Mouse (Mus musculus) spleen, adult 18-20 months (tissue): ENCODE data around the gene Slc7a5.

Experiments
- DNase-seq, 2 experiments: peaks; one replicate each; pipeline ENCODE4 v3.0.0; 2022; ENCODE audit warnings: mixed read lengths in 2 of 2

Slc7a5 gene

DNA sequence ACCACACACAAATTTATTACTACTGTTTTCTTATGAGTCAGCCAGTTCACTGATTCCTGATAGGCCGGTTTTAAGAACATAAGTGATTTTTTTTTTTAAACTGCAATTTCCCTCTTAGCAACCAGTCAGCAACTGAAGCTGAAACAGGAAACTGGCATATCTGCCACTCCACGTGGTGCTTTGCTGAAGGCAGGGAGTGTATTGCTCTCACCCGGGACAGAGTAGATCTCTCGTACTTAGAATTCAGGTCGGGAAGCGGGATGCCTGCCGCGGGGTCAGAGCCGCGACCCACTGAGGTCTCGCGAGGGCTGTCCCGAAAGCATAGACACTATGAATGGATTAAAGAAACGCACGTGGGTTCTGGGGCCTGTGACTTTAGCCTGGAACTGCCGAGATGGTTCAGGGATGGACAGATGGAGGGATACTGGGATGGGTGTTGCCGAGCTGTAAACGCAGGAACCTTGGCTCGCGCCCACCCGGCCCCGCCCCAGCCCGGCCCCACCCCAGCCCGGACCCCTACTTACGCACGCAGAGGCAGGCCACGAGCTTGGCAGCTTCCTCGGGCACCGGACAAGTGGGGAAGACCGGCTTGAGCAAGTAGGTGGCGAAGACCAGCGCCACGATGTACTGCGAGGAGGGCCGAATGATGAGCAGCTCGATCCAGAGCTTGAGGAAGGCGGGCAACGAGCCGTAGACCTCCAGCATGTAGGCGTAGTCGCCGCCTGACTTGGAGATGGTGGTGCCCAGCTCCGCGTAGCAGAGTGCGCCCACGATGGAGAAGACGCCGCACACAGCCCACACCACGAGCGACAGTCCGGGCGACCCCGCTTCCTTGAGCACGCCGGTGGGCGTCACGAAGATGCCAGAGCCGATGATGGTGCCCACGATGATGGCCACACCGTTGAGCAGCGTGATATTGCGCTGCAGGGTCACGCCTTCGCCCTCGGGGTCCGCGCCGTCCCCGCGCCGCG, 667 bp downstream of the Slc7a5 start:
- peak in 1 of 2 experiments; percentile 25 for DNase-seq

- no peak for DNase-seq
Observed at GRCm38 (mm10) chr8:121905864-121906263, 1.6 kb downstream of the Slc7a5 start.

DNA sequence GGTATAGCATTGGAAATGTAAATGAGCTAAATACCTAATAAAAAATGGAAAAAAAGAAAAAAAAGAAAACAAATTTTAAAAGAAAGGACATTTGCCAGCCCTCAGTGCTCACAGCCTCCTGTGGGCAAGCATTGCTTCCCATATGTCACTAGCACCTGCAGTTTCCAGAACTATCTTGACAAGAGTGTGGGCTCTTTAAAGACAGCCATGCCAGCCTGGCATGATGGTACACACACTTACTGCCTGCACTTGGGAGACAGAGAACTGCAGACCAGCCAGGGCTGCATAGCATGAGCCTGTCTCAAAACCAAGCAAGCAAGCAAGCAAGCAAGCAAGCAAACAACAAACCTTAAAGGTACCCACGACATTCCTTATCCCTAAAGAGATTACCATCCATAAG, 2.1 kb downstream of the Slc7a5 start:
- DNase-seq, result no peak

GRCm38 (mm10) chr8:121904999-121905398, 2.5 kb downstream of the Slc7a5 start:
- DNase-seq, result no peak

DNA sequence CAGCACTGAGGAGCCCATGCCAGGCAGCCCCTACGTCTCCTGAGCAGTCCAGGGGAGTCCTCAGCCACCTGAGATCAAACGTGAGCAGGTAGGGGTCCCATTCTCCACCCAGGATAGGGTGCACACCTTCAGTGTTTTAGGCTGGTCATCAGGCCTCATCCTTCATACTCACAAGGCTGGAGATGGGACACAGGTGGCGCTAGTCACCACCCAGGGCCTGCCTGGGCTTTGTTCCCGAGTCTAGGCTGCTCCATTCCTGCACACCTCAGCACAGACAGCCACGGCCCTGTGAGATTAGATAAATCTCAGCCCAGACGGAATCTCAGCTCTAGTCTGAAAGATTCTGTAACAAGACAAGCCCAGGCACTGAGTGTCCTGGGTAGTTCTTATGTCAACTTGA, 3.5 kb downstream of the Slc7a5 start:
- no peak for DNase-seq

DNA sequence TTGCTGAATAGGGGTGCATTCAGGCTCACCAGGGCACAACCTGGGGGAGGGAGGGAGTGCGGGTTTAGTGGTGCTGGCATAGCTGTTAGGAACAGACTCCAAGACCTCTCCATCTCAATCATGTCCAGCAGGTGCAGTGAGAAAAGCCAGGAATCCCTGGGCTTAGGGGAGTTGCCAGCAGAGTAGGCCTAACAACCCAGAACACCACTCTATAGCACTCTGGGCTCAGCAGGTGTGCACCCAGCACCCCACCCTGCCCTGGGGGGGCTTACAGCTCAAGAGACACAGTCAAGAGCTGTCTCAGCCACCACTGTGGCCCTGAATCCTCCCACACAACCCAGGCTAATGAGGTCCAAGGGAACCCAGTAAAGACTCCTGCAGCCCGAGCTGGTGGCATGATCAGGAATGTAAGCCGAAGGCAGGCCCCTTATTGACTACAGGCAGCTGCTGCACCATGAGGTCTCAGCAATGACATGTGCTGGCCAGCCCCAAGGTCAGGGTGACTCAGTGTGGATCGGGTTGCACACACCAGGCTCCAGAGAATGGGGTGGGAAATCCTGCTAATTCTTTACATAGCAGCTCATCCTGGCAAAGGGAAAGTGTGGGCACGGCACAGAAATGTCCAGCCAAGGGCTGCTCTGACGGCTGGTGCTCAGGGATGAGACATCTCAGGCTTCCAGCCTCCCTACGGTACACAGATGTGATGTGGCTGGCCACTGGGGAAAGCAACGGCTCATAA, 5.8 kb downstream of the Slc7a5 start:
- no peak for DNase-seq

- DNase-seq, result no peak
Observed at GRCm38 (mm10) chr8:121899180-121900044, 8.1 kb downstream of the Slc7a5 start.

- peak in 1 of 2 experiments; percentile 17 for DNase-seq
Observed at GRCm38 (mm10) chr8:121898401-121898931, 9.0 kb downstream of the Slc7a5 start.

- DNase-seq, result no peak
Observed at GRCm38 (mm10) chr8:121897871-121898381, 9.6 kb downstream of the Slc7a5 start.

GRCm38 (mm10) chr8:121897205-121897604, 10.3 kb downstream of the Slc7a5 start:
- no peak for DNase-seq

GRCm38 (mm10) chr8:121896476-121897145, 10.9 kb downstream of the Slc7a5 start:
- DNase-seq, result no peak

- DNase-seq, result no peak
Observed at GRCm38 (mm10) chr8:121895910-121896309, 11.6 kb downstream of the Slc7a5 start.

- DNase-seq, result no peak
Observed at GRCm38 (mm10) chr8:121892875-121893274, 14.6 kb downstream of the Slc7a5 start.

DNA sequence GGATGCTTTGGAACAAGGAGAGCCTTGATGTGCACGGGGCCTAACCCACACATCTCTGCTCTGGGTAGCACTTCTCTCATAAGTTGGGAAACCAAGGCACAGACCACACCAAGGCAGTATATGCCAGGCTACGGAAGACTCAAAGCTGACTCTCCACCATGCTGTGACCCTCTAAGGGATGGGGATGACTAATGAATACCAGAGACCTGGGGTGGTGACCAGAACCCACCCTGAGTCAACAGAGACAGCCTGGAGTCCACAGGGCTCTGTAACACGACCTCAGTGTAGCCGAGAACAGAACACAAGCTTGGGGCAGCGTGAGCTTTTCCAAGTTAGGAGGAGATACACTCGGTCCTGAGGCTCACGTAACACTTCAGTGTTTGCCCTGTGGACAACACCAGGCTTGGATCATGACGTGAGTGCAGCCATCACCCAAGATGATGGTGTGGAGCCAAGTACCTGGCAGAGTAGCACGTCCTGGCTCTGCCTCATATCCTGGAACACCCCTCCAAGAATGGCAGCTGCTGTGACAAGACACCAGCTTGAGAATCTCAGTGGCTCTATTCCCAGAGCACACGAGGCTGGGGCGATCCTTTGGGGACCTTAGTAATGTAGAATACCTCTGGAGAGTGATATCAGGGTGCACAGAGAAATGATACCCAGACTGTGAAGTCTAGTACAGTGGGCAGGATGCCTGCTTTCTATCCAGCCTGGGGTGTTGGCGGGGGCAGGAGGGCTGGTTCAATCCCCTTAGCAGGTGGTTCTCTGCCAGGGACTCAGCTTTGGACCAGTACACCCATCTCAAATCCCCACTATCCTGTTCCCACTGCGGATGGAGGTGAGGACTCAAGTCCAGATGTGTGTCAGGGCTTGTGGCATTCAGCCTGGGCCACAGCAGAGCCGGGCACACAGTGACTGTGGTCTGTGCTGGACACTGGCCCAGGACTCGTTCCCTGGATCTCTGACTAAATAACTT, 17.4 kb downstream of the Slc7a5 start:
- DNase-seq, result no peak

- DNase-seq, result no peak
Observed at GRCm38 (mm10) chr8:121889317-121889716, 18.2 kb downstream of the Slc7a5 start.

DNA sequence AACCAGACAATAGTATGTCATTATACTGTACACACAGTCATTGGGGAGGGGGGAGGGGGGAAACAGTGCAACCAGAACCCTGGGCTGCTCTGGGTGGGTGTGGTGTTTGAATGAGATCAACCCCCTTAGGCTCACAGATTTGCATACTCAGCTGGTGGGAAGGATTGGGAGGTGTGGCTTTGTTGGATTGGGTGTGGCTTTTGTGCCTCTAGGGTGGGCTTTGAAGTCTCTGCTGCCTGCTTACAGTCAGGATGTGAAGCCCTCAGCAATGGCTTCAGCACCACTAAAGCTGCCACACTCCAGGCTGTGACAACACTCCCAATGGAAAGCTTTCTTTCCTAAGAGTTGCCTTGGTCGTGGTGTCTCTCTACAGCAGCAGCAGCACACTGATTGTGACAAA, 19.9 kb downstream of the Slc7a5 start:
- no peak for DNase-seq

DNA sequence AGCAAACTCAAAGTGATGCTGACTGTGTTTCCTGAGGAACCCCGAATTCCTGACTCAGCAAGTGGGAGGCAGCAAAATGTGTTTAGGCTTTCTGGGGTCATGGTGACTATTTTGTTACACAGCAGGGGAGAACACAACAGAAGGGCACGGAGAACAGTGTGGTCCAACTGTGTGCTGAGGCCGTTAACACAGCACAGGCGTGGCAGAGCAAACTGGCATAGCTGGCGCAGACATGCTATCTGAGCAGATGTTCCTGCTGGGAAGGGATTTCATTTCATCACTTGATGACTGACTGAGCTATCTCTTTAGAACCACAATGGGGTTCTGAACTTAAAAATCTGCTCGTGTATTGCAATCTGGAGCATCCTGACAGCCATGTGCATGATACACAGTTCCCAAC, 22.1 kb downstream of the Slc7a5 start:
- DNase-seq, result no peak

DNA sequence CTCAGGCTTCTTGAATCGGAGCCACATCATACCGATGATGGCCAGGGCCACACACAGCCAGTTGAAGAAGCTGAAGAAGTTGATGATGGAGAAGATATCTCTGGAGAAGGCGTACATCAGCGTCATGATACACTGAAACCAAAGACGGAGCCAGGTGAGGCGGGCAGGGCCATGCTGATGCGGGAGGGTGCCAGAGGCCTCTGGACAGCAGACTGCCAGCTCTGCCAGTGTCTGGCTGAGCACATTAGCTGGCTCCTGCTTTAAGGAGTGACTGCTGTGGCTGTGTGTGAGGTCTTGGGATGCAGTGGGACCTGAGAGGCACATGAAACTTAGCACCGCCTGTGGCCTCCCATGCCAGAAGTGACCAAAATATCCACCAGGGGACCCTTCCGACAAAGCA, 22.5 kb downstream of the Slc7a5 start:
- no peak for DNase-seq

GRCm38 (mm10) chr8:121884181-121884580, 23.3 kb downstream of the Slc7a5 start:
- no peak for DNase-seq

DNA sequence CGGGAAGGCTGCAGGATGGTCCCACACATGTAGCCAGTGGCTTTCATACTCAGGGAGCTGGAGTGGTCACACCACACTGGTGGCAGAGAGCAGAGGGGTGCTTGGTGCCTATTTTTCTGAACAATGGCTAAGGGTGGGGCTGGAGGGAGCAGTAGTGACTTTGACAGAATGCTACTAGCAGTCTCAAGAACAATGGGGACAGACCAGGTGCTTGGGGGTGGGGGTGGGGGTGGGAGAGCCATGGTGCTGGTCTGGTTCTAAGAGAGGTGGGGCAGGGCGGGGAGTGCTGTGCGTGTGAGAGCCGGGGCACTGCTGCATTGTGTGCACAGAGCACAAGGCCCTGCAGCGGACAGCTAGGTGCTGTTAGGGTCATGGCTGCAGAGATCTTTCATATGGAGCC, 25.6 kb downstream of the Slc7a5 start:
- no peak for DNase-seq

GRCm38 (mm10) chr8:121880818-121881217, 26.7 kb downstream of the Slc7a5 start:
- no peak for DNase-seq
